In the genomic region with DNA sequence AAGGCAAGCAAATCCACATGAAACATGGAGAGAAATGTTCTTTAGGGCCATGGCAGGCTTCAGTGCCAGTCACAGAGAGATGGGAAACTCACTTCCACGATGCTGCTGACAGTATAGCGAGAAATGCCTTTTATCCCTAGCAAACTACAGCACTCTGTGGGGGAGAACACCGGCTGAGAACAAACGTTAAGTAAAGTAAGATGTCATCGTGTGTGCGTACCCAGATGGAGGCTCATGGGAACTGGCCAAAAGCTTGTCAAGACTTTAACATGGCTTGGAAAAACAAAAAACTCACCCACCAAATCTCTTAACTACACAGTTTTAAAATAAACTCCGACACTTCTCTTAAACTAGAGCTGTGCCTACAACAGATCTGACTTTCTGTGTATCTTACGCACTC, we compare ENCODE assay signal across 25 mouse cellular contexts.
DNase-seq lines count a peak whose midpoint lies in the region; ATAC-seq and TF ChIP-seq lines count a peak whose summit lies in the region.
"Had no signal": no experiment of that assay in that cellular context is flagged by ENCODE, and none has a peak within 500 bp of the region (broad histone marks: within the 10 kb centered on the region; RNA-seq: fewer than 3 reads in every experiment).

No protein-coding gene starts in this region.

- peaks cover 5% of the 10 kb centered on the region; the same call in 1 of the 2 replicates for H3K27me3 ChIP-seq in forebrain, embryonic 15.5 days
- H3K27me3 ChIP-seq in forebrain, embryonic 10.5 days (ENCODE audit: poor library complexity, severe bottlenecking) = peaks cover 59% of the 10 kb centered on the region
- H3K27me3 ChIP-seq in lung, embryonic 14.5 days (ENCODE audit: insufficient read depth, low read length) = no peaks in the 10 kb centered on the region
- H3K27me3 ChIP-seq in limb, embryonic 10.5 days (ENCODE audit: low read depth, poor library complexity, severe bottlenecking) = peaks cover 9% of the 10 kb centered on the region; the same call in 1 of the 2 replicates
- H3K27me3 ChIP-seq in neural tube, embryonic 15.5 days (replicated peaks) = no peaks in the 10 kb centered on the region
- H3K27me3 ChIP-seq: hindbrain, embryonic 12.5 days; liver, embryonic 13.5 days; neural tube, embryonic 12.5 days had no signal

- H3K27ac ChIP-seq in forebrain, embryonic 15.5 days (replicated peaks) = no peak overlapping the region
- no peak overlapping the region for H3K27ac ChIP-seq in forebrain, embryonic 10.5 days
- no peak overlapping the region for H3K27ac ChIP-seq in lung, embryonic 14.5 days (ENCODE audit: low read depth)
- 0 out of 2 replicates have a peak overlapping the region, but pooled peaks have one; percentile 1 for H3K27ac ChIP-seq in limb, embryonic 10.5 days
- no peak overlapping the region for H3K27ac ChIP-seq in neural tube, embryonic 15.5 days (replicated peaks)
- H3K27ac ChIP-seq: hindbrain, embryonic 12.5 days; limb, embryonic 12.5 days; liver, embryonic 13.5 days; macrophage; midbrain, embryonic 12.5 days; neural tube, embryonic 12.5 days; stomach, postnatal 0 days had no signal

- no peak overlapping the region for H3K4me2 ChIP-seq in forebrain, embryonic 15.5 days (replicated peaks)
- no peak overlapping the region for H3K4me2 ChIP-seq in lung, embryonic 14.5 days
- H3K4me2 ChIP-seq in neural tube, embryonic 15.5 days = no peak overlapping the region
- H3K4me2 ChIP-seq: heart, embryonic 11.5 days; hindbrain, embryonic 12.5 days; limb, embryonic 12.5 days; liver, embryonic 13.5 days; midbrain, embryonic 12.5 days; neural tube, embryonic 12.5 days had no signal

- no peak overlapping the region for H3K9ac ChIP-seq in forebrain, embryonic 15.5 days (replicated peaks)
- no peak overlapping the region for H3K9ac ChIP-seq in lung, embryonic 14.5 days
- H3K9ac ChIP-seq in neural tube, embryonic 15.5 days (replicated peaks) = no peak overlapping the region
- H3K9ac ChIP-seq: hindbrain, embryonic 12.5 days; limb, embryonic 12.5 days; liver, embryonic 13.5 days; midbrain, embryonic 12.5 days; neural tube, embryonic 12.5 days had no signal

- TF ChIP-seq CTCF in lung, embryonic 14.5 days (IDR thresholded peaks at IDR 0.05; ENCODE audit: low read depth) = no peak
- TF ChIP-seq CTCF in lung, adult 2 months (IDR thresholded peaks at IDR 0.05; ENCODE audit: insufficient read depth, low read length) = no peak

- H3K4me1 ChIP-seq in forebrain, embryonic 15.5 days = peaks cover 25% of the 10 kb centered on the region
- H3K4me1 ChIP-seq in forebrain, embryonic 10.5 days = peaks cover 6% of the 10 kb centered on the region
- no peaks in the 10 kb centered on the region for H3K4me1 ChIP-seq in lung, embryonic 14.5 days (ENCODE audit: insufficient read depth)
- no peaks in the 10 kb centered on the region for H3K4me1 ChIP-seq in lung, adult 2 months (ENCODE audit: control insufficient read depth, insufficient read depth, low read length)
- peaks cover 22% of the 10 kb centered on the region for H3K4me1 ChIP-seq in limb, embryonic 10.5 days
- peaks cover 3% of the 10 kb centered on the region; the same call in 1 of the 2 replicates for H3K4me1 ChIP-seq in neural tube, embryonic 15.5 days
- H3K4me1 ChIP-seq: hindbrain, embryonic 12.5 days; midbrain, embryonic 12.5 days; neural tube, embryonic 12.5 days had no signal

- WGBS in forebrain, embryonic 15.5 days = 55% methylated on average over 8 of the region's 8 CpGs
- 76% methylated on average over 8 of the region's 8 CpGs for WGBS in forebrain, embryonic 10.5 days
- 32% methylated on average over 8 of the region's 8 CpGs for WGBS in lung, embryonic 14.5 days
- 52% methylated on average over 8 of the region's 8 CpGs for WGBS in lung, adult 2 months
- 42% methylated on average over 8 of the region's 8 CpGs for WGBS in limb, embryonic 10.5 days
- WGBS in neural tube, embryonic 15.5 days = 59% methylated on average over 8 of the region's 8 CpGs

- no peak for TF ChIP-seq POLR2A in lung, adult 2 months (IDR thresholded peaks at IDR 0.05; ENCODE audit: borderline replicate concordance, extremely low read depth, low read depth, low read length)

- no peak for DNase-seq in forebrain, embryonic 10.5 days (ENCODE audit: extremely low spot score, low spot score)
- DNase-seq in lung, embryonic 14.5 days = peak; percentile 22
- DNase-seq in lung, adult 2 months = no peak
- no peak for DNase-seq in limb, embryonic 10.5 days (ENCODE audit: low spot score)
- DNase-seq in thymus, postnatal 36 days = no peak
- DNase-seq: adrenal gland, postnatal 10 days; cerebellum, adult 2 months; cerebellum, postnatal 36 days; heart, postnatal 10 days; kidney, adult 18-20 months; kidney, postnatal 10 days; liver, embryonic 13.5 days; thymus, postnatal 14 days had no signal

- no peaks in the 10 kb centered on the region for H3K36me3 ChIP-seq in forebrain, embryonic 15.5 days
- no peaks in the 10 kb centered on the region for H3K36me3 ChIP-seq in forebrain, embryonic 10.5 days (replicated peaks)
- no peaks in the 10 kb centered on the region for H3K36me3 ChIP-seq in lung, embryonic 14.5 days (ENCODE audit: insufficient read depth)
- no peaks in the 10 kb centered on the region for H3K36me3 ChIP-seq in limb, embryonic 10.5 days
- H3K36me3 ChIP-seq in neural tube, embryonic 15.5 days = no peaks in the 10 kb centered on the region
- H3K36me3 ChIP-seq: G1E; hindbrain, embryonic 12.5 days; limb, embryonic 12.5 days; liver, embryonic 13.5 days; midbrain, embryonic 12.5 days; neural tube, embryonic 12.5 days had no signal

- H3K4me3 ChIP-seq in forebrain, embryonic 15.5 days = no peak overlapping the region
- H3K4me3 ChIP-seq in forebrain, embryonic 10.5 days = no peak overlapping the region
- no peak overlapping the region for H3K4me3 ChIP-seq in lung, embryonic 14.5 days (ENCODE audit: low read depth, low read length)
- no peak overlapping the region for H3K4me3 ChIP-seq in lung, adult 2 months (replicated peaks; ENCODE audit: extremely low read depth, low read depth, low read length)
- no peak overlapping the region for H3K4me3 ChIP-seq in limb, embryonic 10.5 days
- H3K4me3 ChIP-seq in neural tube, embryonic 15.5 days (replicated peaks) = no peak overlapping the region
- H3K4me3 ChIP-seq: hindbrain, embryonic 12.5 days; layer of hippocampus, adult 2 months; limb, embryonic 12.5 days; liver, embryonic 13.5 days; midbrain, embryonic 12.5 days; neural tube, embryonic 12.5 days had no signal

- 0 out of 2 replicates have a peak, but pooled peaks have one; percentile 27 for ATAC-seq in forebrain, embryonic 15.5 days (replicated peaks)
- ATAC-seq in lung, embryonic 14.5 days (ENCODE audit: insufficient read depth) = no peak
- no peak for ATAC-seq in neural tube, embryonic 15.5 days (ENCODE audit: low FRiP score)
- ATAC-seq: activated CD4-positive, CD25-positive, alpha-beta regulatory T cell, adult 4 months had no signal

- no peaks in the 10 kb centered on the region for H3K9me3 ChIP-seq in forebrain, embryonic 15.5 days
- no peaks in the 10 kb centered on the region for H3K9me3 ChIP-seq in forebrain, embryonic 10.5 days
- no peaks in the 10 kb centered on the region for H3K9me3 ChIP-seq in lung, embryonic 14.5 days (ENCODE audit: low read depth, low read length)
- H3K9me3 ChIP-seq in limb, embryonic 10.5 days (replicated peaks) = no peaks in the 10 kb centered on the region
- no peaks in the 10 kb centered on the region for H3K9me3 ChIP-seq in neural tube, embryonic 15.5 days (replicated peaks)
- H3K9me3 ChIP-seq: G1E; hindbrain, embryonic 12.5 days; limb, embryonic 12.5 days; liver, embryonic 13.5 days; midbrain, embryonic 12.5 days; neural tube, embryonic 12.5 days had no signal
